Mouse (Mus musculus) adrenal gland, adult 18-20 months (tissue): Measurements from ENCODE around the gene Oscar. TPM values are rescaled to one million over a fixed set of nuclear protein-coding genes. Genes with fewer than 3 reads are reported as not detected.

Experiments used
- DNase-seq, 2 experiments: peaks; one replicate each; pipeline ENCODE4 v3.0.0; 2021 to 2022; ENCODE audit warnings: low spot score in 2 of 2
- microRNA-seq, 2 experiments: library from miRNA; unstranded; fragments of <30 nt; microRNA quantifications; one replicate each; pipeline ENCODE4 v1.2.0; 2021; ENCODE audit warnings: borderline number of aligned reads in 2 of 2
- total RNA-seq, 2 experiments: library from RNA; stranded (reverse); gene quantifications; 1 replicate in 1 of 2; 2 replicates in 1 of 2; pipeline ENCODE4 v1.2.3; 2021

Gene Oscar
- total RNA-seq, 2 experiments from 2014 or later, result 0.22 to 0.30 TPM

GRCm38 (mm10) chr7:3569725-3570124, 46.2 kb downstream of the Oscar start:
- no peak for DNase-seq

- DNase-seq, result no peak
Observed at GRCm38 (mm10) chr7:3567336-3567735, 48.6 kb downstream of the Oscar start.

Small RNAs within 50 kb of the gene (microRNA-seq; reads per million reads assigned to microRNA genes)
- gene Gm25100 (0 reads per million in 2 experiments), gene Mir3572 (4.3 to 6.1 reads per million in 2 experiments)

Other genes starting within 250 kb of the Oscar start
- gene Cacng8, start 225.5 kb downstream of the Oscar start, total RNA-seq, result 1 to 10 TPM; 1.7 to 3.5 TPM
- not detected for gene Cacng6, start 192.0 kb downstream of the Oscar start, total RNA-seq
- 1 to 10 TPM in 1 of 2 experiments, under 1 TPM in 1; 0.70 to 1.7 TPM for gene Tarm1, start 113.5 kb downstream of the Oscar start, total RNA-seq
- gene Ndufa3, start 1.2 kb upstream of the Oscar start, total RNA-seq, result 100 to 1,000 TPM; 743 to 913 TPM
- 10 to 100 TPM; 19.0 to 27.7 TPM for gene Tfpt, start 13.8 kb upstream of the Oscar start, total RNA-seq
- 10 to 100 TPM; 34.4 to 37.6 TPM for gene Prpf31, start 13.8 kb upstream of the Oscar start, total RNA-seq
- gene Cnot3, start 29.1 kb upstream of the Oscar start, total RNA-seq, result 10 to 100 TPM; 52.8 to 53.6 TPM
- gene Leng1, start 49.7 kb upstream of the Oscar start, total RNA-seq, result 10 to 100 TPM; 14.0 to 14.2 TPM
- gene Tmc4, start 61.4 kb upstream of the Oscar start, total RNA-seq, result 10 to 100 TPM; 11.0 to 12.9 TPM
- 100 to 1,000 TPM in 1 of 2 experiments, 10 to 100 TPM in 1; 87.7 to 105 TPM for gene Tsen34, start 76.7 kb upstream of the Oscar start, total RNA-seq
- 10 to 100 TPM; 61.3 to 82.9 TPM for gene Mboat7, start 77.4 kb upstream of the Oscar start, total RNA-seq
- gene Rps9, start 87.8 kb upstream of the Oscar start, total RNA-seq, result 100 to 1,000 TPM; 858 to 933 TPM
- gene Pirb, start 104.2 kb upstream of the Oscar start, total RNA-seq, result 1 to 10 TPM; 3.0 to 5.6 TPM
- gene Gm15448, start 209.5 kb upstream of the Oscar start, total RNA-seq, result under 1 TPM; 0.43 to 0.58 TPM
- 1 to 10 TPM in 1 of 2 experiments, under 1 TPM in 1; 0.46 to 1.1 TPM for gene Pira2, start 228.9 kb upstream of the Oscar start, total RNA-seq